Mouse (Mus musculus) forebrain, embryonic 12.5 days (tissue): Measurements from ENCODE around the gene Mical2. TPM values are rescaled to one million over a fixed set of nuclear protein-coding genes. Genes with fewer than 3 reads are reported as not detected.

ENCODE experiments used
- ATAC-seq: fragments of 200-750 bp; cut with Nextera tagmentation; 2 replicates; pipeline ENCODE4 v1.8.0; 2017; ENCODE audit warnings: moderate TSS enrichment; ENCODE audit not compliant: low FRiP score
- H3K27ac ChIP-seq: fragments of 300-500 bp; sonication (generic); 2 replicates; pipeline ENCODE4 v1.5.1; 2016; ENCODE audit warnings: mild to moderate bottlenecking
- H3K27me3 ChIP-seq: fragments of 300-500 bp; sonication (generic); 2 replicates; pipeline ENCODE4 v1.6.1; 2016; ENCODE audit warnings: mild to moderate bottlenecking
- H3K36me3 ChIP-seq: fragments of 300-500 bp; sonication (generic); replicated peaks from 2 replicates; pipeline ENCODE4 v1.6.1; 2016; ENCODE audit warnings: mild to moderate bottlenecking
- H3K4me1 ChIP-seq: fragments of 300-500 bp; sonication (generic); 2 replicates; pipeline ENCODE4 v1.6.1; 2016
- H3K4me2 ChIP-seq: fragments of 300-500 bp; sonication (generic); 2 replicates; pipeline ENCODE4 v1.6.1; 2016; ENCODE audit warnings: mild to moderate bottlenecking, moderate library complexity
- H3K4me3 ChIP-seq: fragments of 300-500 bp; sonication (generic); replicated peaks from 2 replicates; pipeline ENCODE4 v1.5.1; 2016; ENCODE audit warnings: mild to moderate bottlenecking
- H3K9ac ChIP-seq: fragments of 300-500 bp; sonication (generic); 2 replicates; pipeline ENCODE4 v1.6.1; 2016; ENCODE audit warnings: mild to moderate bottlenecking
- H3K9me3 ChIP-seq: fragments of 300-500 bp; sonication (generic); 2 replicates; pipeline ENCODE4 v1.6.1; 2016
- WGBS: fragments of 180-500 bp; shearing (Covaris S2); methylation state at CpG from one replicate; pipeline ENCODE4 v1.1.7; 2016; 5-methylcytosine and 5-hydroxymethylcytosine counted together
- polyA plus RNA-seq: library from polyadenylated mRNA; unstranded; fragments of >200 nt; fragmentation: Nextera tagmentation; extraction: Ambion mirVana; gene quantifications from 2 replicates; pipeline ENCODE4 v1.2.1, GENCODE M21; 2016

Gene Mical2
- 2.3 and 3.4 TPM in 2 replicates for polyA plus RNA-seq

DNA sequence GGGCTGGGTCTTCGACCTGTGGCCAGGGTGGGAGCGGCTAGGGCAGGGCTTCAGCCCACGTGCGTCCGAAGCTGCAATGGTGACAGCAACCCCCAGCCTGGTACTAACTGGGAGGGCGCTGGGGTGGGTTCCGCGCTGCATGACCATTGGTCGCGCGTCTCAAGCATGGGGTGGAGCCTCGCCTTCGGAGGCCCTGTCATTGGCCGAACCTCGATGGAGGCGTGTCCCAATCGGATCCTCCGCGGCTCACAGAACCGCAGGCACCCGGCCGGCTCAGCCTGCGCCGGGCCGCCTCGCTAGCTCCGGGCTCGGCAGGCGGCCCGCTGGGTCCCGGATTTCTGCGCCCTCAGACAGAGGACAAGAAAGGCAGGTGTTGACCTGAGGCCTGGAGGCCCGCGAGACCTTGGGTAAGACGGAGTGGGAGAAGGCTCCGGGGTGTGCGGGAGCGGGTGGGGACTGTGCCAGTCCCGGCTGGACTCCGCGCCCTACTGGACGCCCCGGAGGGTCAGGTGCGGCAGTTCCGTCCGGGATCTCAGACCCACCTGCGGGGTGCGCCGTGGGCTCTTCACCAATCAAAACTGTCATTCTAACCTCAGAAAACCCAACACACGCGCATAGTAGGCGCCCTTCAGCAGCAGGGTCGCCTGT is at the start of gene Mical2:
TSS of gene Mical2 (plus strand) at position 242 of the 648 bp plus-strand sequence.
- H3K27ac ChIP-seq = no peak within 1 kb of the TSS
- peak; percentile 98 for ATAC-seq
- peak within 1 kb of the TSS; percentile 98 for H3K4me2 ChIP-seq
- peak within 1 kb of the TSS; percentile 55 for H3K4me3 ChIP-seq
- H3K4me1 ChIP-seq = peaks cover 25% of the 10 kb centered on the region
- H3K9me3 ChIP-seq = no peaks in the 10 kb centered on the region
- H3K36me3 ChIP-seq = no peaks in the 10 kb centered on the region
- WGBS = under 1% methylated on average over 53 of the region's 53 CpGs
- H3K9ac ChIP-seq = peak within 1 kb of the TSS; percentile 50
- H3K27me3 ChIP-seq = peaks cover 55% of the 10 kb centered on the region

GRCm38 (mm10) chr7:112176627-112177026 is 49.0 kb upstream of the Mical2 start:
- H3K36me3 ChIP-seq = no peaks in the 10 kb centered on the region
- 90% methylated on average over 2 of the region's 2 CpGs for WGBS
- no peak overlapping the region for H3K4me2 ChIP-seq
- ATAC-seq = no peak
- H3K27me3 ChIP-seq = peaks cover 3% of the 10 kb centered on the region; the same call in 1 of the 2 replicates
- H3K9me3 ChIP-seq = no peaks in the 10 kb centered on the region
- no peak overlapping the region for H3K27ac ChIP-seq
- no peak overlapping the region for H3K9ac ChIP-seq
- H3K4me1 ChIP-seq = peaks cover 4% of the 10 kb centered on the region; the same call in 1 of the 2 replicates
- H3K4me3 ChIP-seq = no peak overlapping the region

GRCm38 (mm10) chr7:112180235-112180705 is 45.4 kb upstream of the Mical2 start:
- no peak overlapping the region for H3K27ac ChIP-seq
- 16% methylated on average over 7 of the region's 10 CpGs for WGBS

DNA sequence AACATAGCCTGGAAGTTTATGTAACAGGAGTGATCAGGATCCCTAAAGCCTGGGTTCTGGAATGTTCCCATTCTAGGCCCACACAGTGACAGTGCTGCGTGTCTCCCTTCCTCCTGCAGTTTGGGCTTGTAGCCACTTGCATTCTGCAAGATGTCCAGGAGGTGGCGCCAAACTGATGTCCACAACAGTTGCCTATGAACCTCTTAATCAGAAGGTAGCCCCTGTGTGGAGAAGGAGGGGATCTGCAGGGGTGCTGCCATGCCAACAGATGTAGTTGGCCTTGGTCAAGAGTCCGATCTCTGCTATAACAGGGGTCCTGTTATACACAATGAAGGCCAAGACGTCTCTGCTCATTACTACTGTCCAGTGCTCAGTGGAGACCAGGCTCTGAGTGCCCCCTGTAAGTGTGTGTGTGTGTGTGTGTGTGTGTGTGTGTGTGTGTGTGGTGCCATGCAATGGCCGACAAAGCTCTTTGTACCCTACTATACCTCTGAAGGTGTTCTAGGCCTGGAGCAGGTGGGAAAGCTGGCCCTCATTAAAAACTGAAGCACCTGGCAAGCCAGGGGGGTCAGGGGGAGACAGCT is 42.3 kb upstream of the Mical2 start:
- WGBS = 29% methylated on average over 5 of the region's 5 CpGs
- ATAC-seq = peak; percentile 47; the same call in 1 of the 2 replicates
- no peak overlapping the region for H3K4me3 ChIP-seq
- H3K36me3 ChIP-seq = no peaks in the 10 kb centered on the region
- no peak overlapping the region for H3K4me2 ChIP-seq
- no peak overlapping the region for H3K9ac ChIP-seq
- peaks cover 6% of the 10 kb centered on the region; the same call in 1 of the 2 replicates for H3K27me3 ChIP-seq
- H3K9me3 ChIP-seq = no peaks in the 10 kb centered on the region
- peaks cover 7% of the 10 kb centered on the region; the same call in 1 of the 2 replicates for H3K4me1 ChIP-seq
- H3K27ac ChIP-seq = no peak overlapping the region

More at GRCm38 (mm10) chr7:112180235-112180705, 45.4 kb upstream of the Mical2 start:
- Histone ChIP-seq H3K4me1 (peaks cover 7% of the 10 kb centered on the region; the same call in 1 of the 2 replicates), H3K4me2 (0 out of 2 replicates have a peak overlapping the region, but pooled peaks have one; percentile 19), H3K36me3 (no peaks in the 10 kb centered on the region), H3K4me3 (no peak overlapping the region), H3K9me3 (no peaks in the 10 kb centered on the region), H3K27me3 (peaks cover 6% of the 10 kb centered on the region; the same call in 1 of the 2 replicates), H3K9ac (no peak overlapping the region)
- peak; percentile 72 for ATAC-seq

- WGBS = 81% methylated on average over 6 of the region's 6 CpGs
- H3K4me1 ChIP-seq = peaks cover 7% of the 10 kb centered on the region; the same call in 1 of the 2 replicates
- no peak for ATAC-seq
Measured at GRCm38 (mm10) chr7:112184519-112185225, 41.0 kb upstream of the Mical2 start.

DNA sequence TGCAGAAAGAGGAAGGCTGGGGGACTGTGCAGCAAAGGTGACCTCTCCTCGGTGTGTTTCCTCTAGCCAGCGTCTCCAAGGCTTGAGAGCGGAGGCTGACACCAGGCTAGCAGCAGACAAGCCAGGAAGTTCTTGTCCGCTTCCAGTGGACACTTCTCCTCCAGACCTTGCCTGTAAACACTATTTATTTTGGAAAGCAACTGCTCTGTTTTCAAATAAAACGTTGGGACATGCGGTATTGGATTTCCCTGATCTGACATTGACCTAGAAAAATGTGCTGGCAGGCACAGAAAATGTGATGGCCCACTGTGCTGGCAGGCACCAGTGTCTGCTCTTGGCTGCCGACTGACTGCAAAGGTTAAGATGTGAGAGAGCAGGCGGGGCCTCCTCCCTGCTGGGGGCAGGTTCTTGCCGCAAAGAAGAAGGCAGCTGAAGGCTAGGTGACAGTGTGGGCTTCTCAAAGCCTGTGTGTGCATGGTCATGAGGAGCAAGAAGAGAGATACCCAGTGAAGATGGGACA is 40.4 kb upstream of the Mical2 start:
- Histone ChIP-seq H3K4me3 (no peak overlapping the region), H3K9me3 (no peaks in the 10 kb centered on the region), H3K4me1 (peaks cover 5% of the 10 kb centered on the region; the same call in 1 of the 2 replicates), H3K4me2 (no peak overlapping the region), H3K36me3 (no peaks in the 10 kb centered on the region), H3K27ac (no peak overlapping the region), H3K27me3 (peaks cover 6% of the 10 kb centered on the region; the same call in 1 of the 2 replicates), H3K9ac (no peak overlapping the region)
- WGBS = 74% methylated on average over 9 of the region's 9 CpGs
- ATAC-seq = no peak

More at GRCm38 (mm10) chr7:112184519-112185225, 41.0 kb upstream of the Mical2 start:
- no peaks in the 10 kb centered on the region for H3K9me3 ChIP-seq
- no peak overlapping the region for H3K9ac ChIP-seq
- H3K27me3 ChIP-seq = peaks cover 6% of the 10 kb centered on the region; the same call in 1 of the 2 replicates
- H3K27ac ChIP-seq = no peak overlapping the region
- no peaks in the 10 kb centered on the region for H3K36me3 ChIP-seq
- H3K4me3 ChIP-seq = no peak overlapping the region
- H3K4me2 ChIP-seq = no peak overlapping the region

- H3K9ac ChIP-seq = no peak overlapping the region
- 0 out of 2 replicates have a peak, but pooled peaks cover under 1% of the 10 kb centered on the region for H3K27me3 ChIP-seq
- no peaks in the 10 kb centered on the region for H3K9me3 ChIP-seq
- H3K4me3 ChIP-seq = no peak overlapping the region
- H3K4me2 ChIP-seq = no peak overlapping the region
- H3K36me3 ChIP-seq = no peaks in the 10 kb centered on the region
- WGBS = 90% methylated on average over 7 of the region's 7 CpGs
- no peak for ATAC-seq
- H3K27ac ChIP-seq = no peak overlapping the region
- peaks cover 3% of the 10 kb centered on the region; the same call in 1 of the 2 replicates for H3K4me1 ChIP-seq
Measured at GRCm38 (mm10) chr7:112186871-112187270, 38.8 kb upstream of the Mical2 start.

DNA sequence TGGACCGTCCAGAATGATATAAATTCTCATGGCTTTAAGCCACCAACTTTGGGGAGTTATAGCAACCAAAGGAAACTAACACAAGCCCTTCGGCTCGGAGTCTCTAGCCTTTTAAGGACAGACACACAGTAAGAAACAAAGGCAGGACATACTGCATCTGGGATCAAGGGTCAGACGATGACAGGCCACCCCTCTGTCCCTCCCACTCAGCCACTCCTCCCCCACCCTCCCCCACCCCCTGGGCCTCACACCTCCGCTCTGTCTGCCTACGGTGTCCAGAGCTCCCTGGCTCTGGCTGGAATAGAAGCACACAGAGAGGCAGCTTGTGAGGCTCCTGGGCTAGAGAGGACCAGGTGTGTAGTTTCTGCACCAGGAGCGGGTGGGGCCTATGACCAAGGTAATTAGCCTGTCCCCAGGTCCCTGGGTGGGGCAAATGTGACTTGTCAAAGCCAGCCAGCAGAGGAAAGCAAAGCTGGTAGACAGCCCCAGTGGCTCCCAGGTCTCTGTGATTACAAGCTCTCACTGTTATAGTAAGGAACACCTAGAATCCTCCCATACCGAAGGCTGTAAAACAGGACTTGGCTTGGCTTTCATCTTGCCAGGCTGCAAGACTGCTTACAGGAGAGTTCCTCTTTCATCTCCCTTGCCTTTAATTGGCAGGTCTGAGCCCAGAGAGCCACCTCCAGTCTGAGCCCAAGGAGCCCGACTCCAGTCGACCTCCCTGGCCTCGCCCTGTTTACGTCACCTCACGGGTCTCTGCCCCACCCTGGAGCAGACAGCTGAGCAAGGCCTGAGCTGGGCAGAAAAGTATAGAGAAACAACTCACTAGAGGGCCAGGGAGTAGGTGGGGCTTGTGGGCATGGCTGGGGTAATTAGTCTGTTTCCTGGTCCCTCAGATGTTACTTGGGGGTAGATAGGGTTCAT is 37.9 kb upstream of the Mical2 start:
- Histone ChIP-seq H3K4me2 (no peak overlapping the region), H3K27ac (no peak overlapping the region), H3K9ac (no peak overlapping the region), H3K9me3 (no peaks in the 10 kb centered on the region), H3K36me3 (no peaks in the 10 kb centered on the region), H3K27me3 (no peaks in the 10 kb centered on the region), H3K4me3 (no peak overlapping the region), H3K4me1 (peaks cover 3% of the 10 kb centered on the region; the same call in 1 of the 2 replicates)
- ATAC-seq = no peak
- 79% methylated on average over 13 of the region's 13 CpGs for WGBS

DNA sequence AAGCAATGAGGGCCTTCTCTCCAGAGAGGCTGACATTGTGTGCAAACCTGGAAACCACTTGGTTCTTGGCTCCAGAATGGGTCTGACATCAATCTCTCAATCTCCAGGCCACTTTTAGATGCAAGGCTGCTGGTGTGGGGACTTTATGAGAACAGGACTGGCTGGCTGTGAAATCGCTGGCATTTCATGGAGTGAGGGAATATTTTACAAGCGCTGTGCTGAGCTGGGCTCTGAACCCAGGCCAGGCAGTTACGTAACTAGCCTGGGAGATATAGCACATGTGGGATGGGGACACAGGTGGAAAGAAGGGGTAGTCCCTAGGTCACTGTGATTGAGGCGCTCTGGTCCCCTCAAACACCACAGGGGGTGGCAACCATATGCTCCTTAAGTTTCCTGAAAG is 33.4 kb upstream of the Mical2 start:
- Histone ChIP-seq H3K36me3 (no peaks in the 10 kb centered on the region), H3K9ac (no peak overlapping the region), H3K27me3 (no peaks in the 10 kb centered on the region), H3K4me1 (no peaks in the 10 kb centered on the region), H3K4me3 (no peak overlapping the region), H3K27ac (no peak overlapping the region), H3K9me3 (no peaks in the 10 kb centered on the region), H3K4me2 (no peak overlapping the region)
- 93% methylated on average over 4 of the region's 4 CpGs for WGBS
- ATAC-seq = no peak

DNA sequence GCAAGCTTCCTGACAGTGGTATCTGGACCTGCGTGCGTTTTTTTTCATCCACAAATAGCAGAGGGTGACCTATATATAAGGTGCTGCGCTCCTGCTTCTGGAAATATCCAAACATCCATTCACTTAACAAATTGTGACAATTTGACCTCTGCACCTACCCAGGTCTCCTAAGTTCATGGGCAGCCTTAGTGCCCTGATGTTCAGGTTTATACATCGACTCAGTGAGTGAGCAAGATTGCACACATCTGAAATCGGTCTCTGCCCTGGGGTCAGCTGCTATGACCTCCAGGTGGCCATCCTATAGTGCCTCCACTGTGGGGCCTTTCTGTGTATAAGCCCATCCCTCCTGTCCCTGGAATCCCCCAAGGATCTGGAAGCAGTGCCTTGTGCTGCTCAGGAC is 32.9 kb upstream of the Mical2 start:
- no peaks in the 10 kb centered on the region for H3K9me3 ChIP-seq
- no peaks in the 10 kb centered on the region for H3K27me3 ChIP-seq
- no peaks in the 10 kb centered on the region for H3K4me1 ChIP-seq
- H3K36me3 ChIP-seq = no peaks in the 10 kb centered on the region
- H3K4me3 ChIP-seq = no peak overlapping the region
- no peak for ATAC-seq
- 91% methylated on average over 5 of the region's 5 CpGs for WGBS
- H3K27ac ChIP-seq = no peak overlapping the region
- no peak overlapping the region for H3K9ac ChIP-seq
- no peak overlapping the region for H3K4me2 ChIP-seq

DNA sequence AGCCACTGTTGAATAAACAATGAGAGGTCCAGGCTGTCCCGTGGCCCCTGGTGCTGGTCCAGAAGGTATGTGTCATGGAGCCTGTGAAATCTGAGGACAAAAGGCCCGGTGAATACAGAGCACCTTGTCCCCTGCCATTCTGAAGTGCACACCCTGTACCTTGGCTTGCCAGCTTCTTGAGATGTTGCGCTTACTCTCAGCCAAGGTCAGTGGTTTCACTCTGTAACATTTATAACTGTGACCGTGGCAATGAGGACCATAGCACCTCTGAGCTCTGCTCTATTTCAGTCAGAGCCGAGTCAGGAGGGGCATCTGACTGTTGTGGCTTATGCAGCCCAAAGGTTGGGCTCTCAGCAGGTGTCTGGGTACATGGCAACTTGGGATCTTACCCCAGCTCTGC is 31.4 kb upstream of the Mical2 start:
- H3K9ac ChIP-seq = no peak overlapping the region
- H3K27ac ChIP-seq = no peak overlapping the region
- H3K4me3 ChIP-seq = no peak overlapping the region
- no peak overlapping the region for H3K4me2 ChIP-seq
- no peak for ATAC-seq
- H3K27me3 ChIP-seq = no peaks in the 10 kb centered on the region
- H3K9me3 ChIP-seq = no peaks in the 10 kb centered on the region
- H3K4me1 ChIP-seq = 0 out of 2 replicates have a peak, but pooled peaks cover 1% of the 10 kb centered on the region
- H3K36me3 ChIP-seq = no peaks in the 10 kb centered on the region
- WGBS = 81% methylated on average over 5 of the region's 5 CpGs
